Mouse (Mus musculus): ENCODE results near the gene Olfr1134. TPM values are rescaled to one million over a fixed set of nuclear protein-coding genes. Genes with fewer than 3 reads are reported as not detected.

Gene Olfr1134
- polyA plus RNA-seq, 1 experiment from 2014 or later, result not detected

Other genes with a start within 250 kb of the Olfr1134 start
- gene Olfr1123, start 241.8 kb downstream of the Olfr1134 start, polyA plus RNA-seq (2014; fragmentation: Nextera tagmentation; extraction: Ambion mirVana), result not detected in 2 replicates
- 0.08 and 0.10 TPM in 2 replicates for gene Olfr1124, start 228.2 kb downstream of the Olfr1134 start, polyA plus RNA-seq (2014; fragmentation: Nextera tagmentation; extraction: Ambion mirVana)
- not detected in 2 replicates for gene Olfr1126, start 204.5 kb downstream of the Olfr1134 start, polyA plus RNA-seq (2014; fragmentation: Nextera tagmentation; extraction: Ambion mirVana)
- not detected in 2 replicates for gene Pramel7, start 161.4 kb downstream of the Olfr1134 start, polyA plus RNA-seq (2014; fragmentation: Nextera tagmentation; extraction: Ambion mirVana)
- not detected in 2 replicates for gene Pramel6, start 151.9 kb downstream of the Olfr1134 start, polyA plus RNA-seq (2014; fragmentation: Nextera tagmentation; extraction: Ambion mirVana)
- gene Olfr153, start 126.7 kb downstream of the Olfr1134 start, polyA plus RNA-seq (2014; fragmentation: Nextera tagmentation; extraction: Ambion mirVana), result not detected in 2 replicates
- gene Olfr1128, start 112.9 kb downstream of the Olfr1134 start, polyA plus RNA-seq (2014; fragmentation: Nextera tagmentation; extraction: Ambion mirVana), result not detected in 2 replicates
- gene Olfr1129, start 84.6 kb downstream of the Olfr1134 start, polyA plus RNA-seq (2014; fragmentation: Nextera tagmentation; extraction: Ambion mirVana), result not detected in 2 replicates
- not detected in 2 replicates for gene Olfr1130, start 52.2 kb downstream of the Olfr1134 start, polyA plus RNA-seq (2014; fragmentation: Nextera tagmentation; extraction: Ambion mirVana)
- not detected in 2 replicates for gene Olfr1131, start 31.4 kb downstream of the Olfr1134 start, polyA plus RNA-seq (2014; fragmentation: Nextera tagmentation; extraction: Ambion mirVana)
- gene Olfr1132, start 20.9 kb downstream of the Olfr1134 start, polyA plus RNA-seq (2014; fragmentation: Nextera tagmentation; extraction: Ambion mirVana), result not detected in 2 replicates
- not detected in 2 replicates for gene Olfr1133, start 11.1 kb downstream of the Olfr1134 start, polyA plus RNA-seq (2014; fragmentation: Nextera tagmentation; extraction: Ambion mirVana)
- gene Olfr1135, start 15.2 kb upstream of the Olfr1134 start, polyA plus RNA-seq (2014; fragmentation: Nextera tagmentation; extraction: Ambion mirVana), result not detected in 2 replicates
- gene Olfr1136, start 35.5 kb upstream of the Olfr1134 start, polyA plus RNA-seq (2014; fragmentation: Nextera tagmentation; extraction: Ambion mirVana), result not detected in 2 replicates
- not detected in 2 replicates for gene Olfr1137, start 54.7 kb upstream of the Olfr1134 start, polyA plus RNA-seq (2014; fragmentation: Nextera tagmentation; extraction: Ambion mirVana)
- not detected in 2 replicates for gene Olfr1138, start 81.5 kb upstream of the Olfr1134 start, polyA plus RNA-seq (2014; fragmentation: Nextera tagmentation; extraction: Ambion mirVana)
- gene Olfr1140, start 85.3 kb upstream of the Olfr1134 start, polyA plus RNA-seq (2014; fragmentation: Nextera tagmentation; extraction: Ambion mirVana), result not detected in 2 replicates
- not detected in 2 replicates for gene Olfr1141, start 95.5 kb upstream of the Olfr1134 start, polyA plus RNA-seq (2014; fragmentation: Nextera tagmentation; extraction: Ambion mirVana)
- not detected in 2 replicates for gene Olfr152, start 121.0 kb upstream of the Olfr1134 start, polyA plus RNA-seq (2014; fragmentation: Nextera tagmentation; extraction: Ambion mirVana)
- gene Olfr1143, start 142.1 kb upstream of the Olfr1134 start, polyA plus RNA-seq (2014; fragmentation: Nextera tagmentation; extraction: Ambion mirVana), result not detected in 2 replicates
- not detected in 2 replicates for gene Olfr1145, start 151.4 kb upstream of the Olfr1134 start, polyA plus RNA-seq (2014; fragmentation: Nextera tagmentation; extraction: Ambion mirVana)
- gene Olfr1148, start 172.1 kb upstream of the Olfr1134 start, polyA plus RNA-seq (2014; fragmentation: Nextera tagmentation; extraction: Ambion mirVana), result not detected in 2 replicates
- not detected in 2 replicates for gene Olfr1150-ps1, start 185.5 kb upstream of the Olfr1134 start, polyA plus RNA-seq (2014; fragmentation: Nextera tagmentation; extraction: Ambion mirVana)
- not detected in 2 replicates for gene Olfr1151, start 197.4 kb upstream of the Olfr1134 start, polyA plus RNA-seq (2014; fragmentation: Nextera tagmentation; extraction: Ambion mirVana)
- gene Olfr1152, start 208.0 kb upstream of the Olfr1134 start, polyA plus RNA-seq (2014; fragmentation: Nextera tagmentation; extraction: Ambion mirVana), result 0.04 TPM in 1 of 2 replicates, not detected in the other
- not detected in 2 replicates for gene Olfr1153, start 236.5 kb upstream of the Olfr1134 start, polyA plus RNA-seq (2014; fragmentation: Nextera tagmentation; extraction: Ambion mirVana)
- gene Olfr1154, start 246.7 kb upstream of the Olfr1134 start, polyA plus RNA-seq (2014; fragmentation: Nextera tagmentation; extraction: Ambion mirVana), result not detected in 2 replicates

Data from neural tube, embryonic 14.5 days (tissue).